Mouse (Mus musculus) liver, adult 2 months (tissue): ENCODE measurements at regions not wholly inside any gene's neighbourhood (a gene's known extent, or its start where the extent isn't known, plus 50 kb on each side); places are given as distances from the start of the nearest gene placed in this dataset.

Experiments
- DNase-seq: peaks from one replicate; pipeline ENCODE4 v3.0.0-alpha.2; 2011; ENCODE audit warnings: low read depth, low spot score; ENCODE audit errors: extremely low read depth
- H3K27ac ChIP-seq: fragments of 200-500 bp; replicated peaks from 2 replicates; pipeline ENCODE4 v1.5.1; 2012; ENCODE audit warnings: low read depth, mild to moderate bottlenecking, control low read depth, inconsistent platforms, low read length; ENCODE audit not compliant: insufficient read depth
- H3K27me3 ChIP-seq: fragments of 200-500 bp; 2 replicates; pipeline ENCODE4 v1.6.1; 2012; ENCODE audit warnings: mild to moderate bottlenecking, moderate library complexity, low read length, inconsistent platforms; ENCODE audit not compliant: control insufficient read depth, insufficient read depth
- H3K36me3 ChIP-seq: fragments of 200-500 bp; 2 replicates; pipeline ENCODE4 v1.6.1; 2012; ENCODE audit warnings: low read length, inconsistent platforms; ENCODE audit not compliant: control insufficient read depth, insufficient read depth
- H3K4me1 ChIP-seq: fragments of 200-500 bp; 2 replicates; pipeline ENCODE4 v1.6.1; 2011; ENCODE audit warnings: low read length; ENCODE audit not compliant: control insufficient read depth, insufficient read depth
- H3K4me3 ChIP-seq: fragments of 200-500 bp; 2 replicates; pipeline ENCODE4 v1.5.1; 2011; ENCODE audit warnings: low read depth, mild to moderate bottlenecking, control low read depth, low read length, moderate library complexity; ENCODE audit not compliant: insufficient read depth
- H3K79me2 ChIP-seq: fragments of 200-500 bp; 2 replicates; pipeline ENCODE4 v1.6.1; 2012; ENCODE audit warnings: inconsistent platforms, mild to moderate bottlenecking, low read length, moderate library complexity; ENCODE audit not compliant: control insufficient read depth, insufficient read depth
- H3K9ac ChIP-seq: fragments of 200-500 bp; 2 replicates; pipeline ENCODE4 v1.6.1; 2012; ENCODE audit warnings: low read depth, mild to moderate bottlenecking, control low read depth, inconsistent platforms, low read length
- CTCF ChIP-seq: fragments of 200-500 bp; IDR thresholded peaks from 2 replicates; pipeline ENCODE4 v1.5.1; 2011; ENCODE audit warnings: low read depth, low read length, control low read depth
- POLR2A ChIP-seq: fragments of 200-500 bp; IDR thresholded peaks from 2 replicates; pipeline ENCODE4 v1.6.1; 2011; ENCODE audit warnings: low read length, control low read depth; ENCODE audit not compliant: insufficient read depth; ENCODE audit errors: extremely low read depth
- WGBS: fragments of 180-500 bp; shearing (Covaris S2); methylation state at CpG from one replicate; pipeline ENCODE4 v1.1.7; 2018; 5-methylcytosine and 5-hydroxymethylcytosine counted together

- Histone ChIP-seq H3K79me2 (no peaks in the 10 kb centered on the region), H3K27me3 (no peaks in the 10 kb centered on the region), H3K9ac (no peak overlapping the region), H3K36me3 (no peaks in the 10 kb centered on the region), H3K27ac (no peak overlapping the region), H3K4me1 (no peaks in the 10 kb centered on the region), H3K4me3 (no peak overlapping the region)
- no peak for TF ChIP-seq POLR2A
- TF ChIP-seq CTCF: peak; percentile 21; the same call in 1 of the 2 replicates
- WGBS: 46% methylated on average over 1 of the region's 1 CpGs
- peak; percentile 7 for DNase-seq
These were observed 52.6 kb downstream of the Gm10358 start for GRCm38 (mm10) chr8:75353786-75354185.

GRCm38 (mm10) chr8:75350141-75350540 lies 56.2 kb downstream of the Gm10358 start:
- Histone ChIP-seq H3K36me3 (no peaks in the 10 kb centered on the region), H3K4me1 (no peaks in the 10 kb centered on the region; the same call in 1 of the 2 replicates), H3K79me2 (no peaks in the 10 kb centered on the region), H3K27ac (no peak overlapping the region), H3K9ac (no peak overlapping the region), H3K4me3 (no peak overlapping the region), H3K27me3 (no peaks in the 10 kb centered on the region)
- DNase-seq: peak; percentile 46
- no peak for TF ChIP-seq POLR2A
- TF ChIP-seq CTCF: no peak
- 15% methylated on average over 1 of the region's 1 CpGs for WGBS

GRCm38 (mm10) chr8:75348047-75348446 lies 58.3 kb downstream of the Gm10358 start:
- Histone ChIP-seq H3K4me1 (no peaks in the 10 kb centered on the region; the same call in 1 of the 2 replicates), H3K79me2 (no peaks in the 10 kb centered on the region), H3K36me3 (no peaks in the 10 kb centered on the region), H3K27me3 (no peaks in the 10 kb centered on the region), H3K27ac (no peak overlapping the region), H3K9ac (no peak overlapping the region), H3K4me3 (no peak overlapping the region)
- peak; percentile 44 for DNase-seq
- no peak for TF ChIP-seq POLR2A
- no peak for TF ChIP-seq CTCF
- WGBS: 28% methylated on average over 1 of the region's 1 CpGs

DNA sequence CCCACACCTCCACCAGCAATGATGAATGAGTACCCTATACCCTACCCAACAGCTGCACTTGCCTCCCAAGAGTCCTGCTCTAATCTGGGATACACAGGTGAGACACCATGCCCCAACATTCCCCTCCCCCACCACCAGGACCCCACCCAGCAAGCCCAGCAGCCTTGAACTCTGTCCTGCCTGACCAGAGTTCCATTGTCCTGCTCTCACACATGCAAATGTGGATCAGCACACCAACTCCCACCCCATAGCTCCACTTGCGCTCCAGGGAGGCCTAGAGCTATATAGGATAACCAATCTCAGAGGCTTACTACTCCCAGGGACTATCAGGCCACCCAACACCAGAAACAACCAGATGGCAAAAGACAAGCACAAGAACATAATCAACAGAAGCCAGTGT lies 85.8 kb downstream of the Gm10358 start:
- 74% methylated on average over 1 of the region's 1 CpGs for WGBS
- Histone ChIP-seq H3K27me3 (no peaks in the 10 kb centered on the region), H3K4me1 (no peaks in the 10 kb centered on the region), H3K79me2 (no peaks in the 10 kb centered on the region), H3K27ac (no peak overlapping the region), H3K36me3 (no peaks in the 10 kb centered on the region), H3K4me3 (no peak overlapping the region), H3K9ac (no peak overlapping the region)
- TF ChIP-seq POLR2A: no peak
- TF ChIP-seq CTCF: no peak
- no peak for DNase-seq

- no peak for TF ChIP-seq POLR2A
- no peak for TF ChIP-seq CTCF
- 24% methylated on average over 4 of the region's 4 CpGs for WGBS
These were observed 87.9 kb downstream of the Gm10358 start for GRCm38 (mm10) chr8:75318526-75318925.

GRCm38 (mm10) chr8:75315886-75316285 lies 90.5 kb downstream of the Gm10358 start:
- no peak overlapping the region for H3K9ac ChIP-seq
- no peaks in the 10 kb centered on the region for H3K27me3 ChIP-seq
- no peaks in the 10 kb centered on the region for H3K4me1 ChIP-seq
- WGBS: 4% methylated on average over 3 of the region's 3 CpGs
- DNase-seq: peak; percentile 27
- no peaks in the 10 kb centered on the region for H3K36me3 ChIP-seq
- no peaks in the 10 kb centered on the region for H3K79me2 ChIP-seq
- no peak overlapping the region for H3K4me3 ChIP-seq
- H3K27ac ChIP-seq: no peak overlapping the region
- TF ChIP-seq POLR2A (no peak), CTCF (peak; percentile 65; the same call in 1 of the 2 replicates)

More at GRCm38 (mm10) chr8:75318526-75318925, 87.9 kb downstream of the Gm10358 start:
- Histone ChIP-seq H3K27me3 (no peaks in the 10 kb centered on the region), H3K9ac (no peak overlapping the region), H3K79me2 (no peaks in the 10 kb centered on the region), H3K36me3 (no peaks in the 10 kb centered on the region), H3K27ac (no peak overlapping the region), H3K4me1 (no peaks in the 10 kb centered on the region), H3K4me3 (no peak overlapping the region)
- no peak for DNase-seq
